Mouse (Mus musculus) spleen, adult 18-20 months (tissue): Measurements from ENCODE around the gene Irf9.

Experiments used
- DNase-seq, 2 experiments: peaks; one replicate each; pipeline ENCODE4 v3.0.0; 2022; ENCODE audit warnings: mixed read lengths in 2 of 2

The Irf9 gene

GRCm38 (mm10) chr14:55603271-55603632 lies at the start of gene Irf9:
Gene Irf9 (plus strand): TSS chr14:55603571.
- DNase-seq, result no peak

GRCm38 (mm10) chr14:55554635-55555034 lies 48.7 kb upstream of the Irf9 start:
- no peak for DNase-seq

- no peak for DNase-seq
Observed at GRCm38 (mm10) chr14:55555788-55556187, 47.6 kb upstream of the Irf9 start.

GRCm38 (mm10) chr14:55557003-55557402 lies 46.4 kb upstream of the Irf9 start:
- DNase-seq, result peak; percentile 65 to 80

GRCm38 (mm10) chr14:55557587-55557986 lies 45.8 kb upstream of the Irf9 start:
- DNase-seq, result no peak

- DNase-seq, result no peak
Observed at GRCm38 (mm10) chr14:55558740-55559448, 44.5 kb upstream of the Irf9 start.

- DNase-seq, result peak; percentile 82 to 85
Observed at GRCm38 (mm10) chr14:55559799-55560201, 43.6 kb upstream of the Irf9 start, which contains the start of gene Dcaf11. Gene Dcaf11 (plus strand): TSS chr14:55560006.

- DNase-seq, result peak; percentile 96 to 97
Observed at GRCm38 (mm10) chr14:55560202-55561073, 42.9 kb upstream of the Irf9 start, which contains the start of gene A730061H03Rik. Gene A730061H03Rik (minus strand): TSS chr14:55560406.

- no peak for DNase-seq
Observed at GRCm38 (mm10) chr14:55561860-55562259, 41.5 kb upstream of the Irf9 start.

GRCm38 (mm10) chr14:55563249-55563648 lies 40.1 kb upstream of the Irf9 start:
- DNase-seq, result no peak

- DNase-seq, result no peak
Observed at GRCm38 (mm10) chr14:55565748-55566147, 37.6 kb upstream of the Irf9 start.

GRCm38 (mm10) chr14:55567496-55567895 lies 35.9 kb upstream of the Irf9 start:
- DNase-seq, result no peak

GRCm38 (mm10) chr14:55570588-55570987 lies 32.8 kb upstream of the Irf9 start:
- no peak for DNase-seq

GRCm38 (mm10) chr14:55571760-55572159 lies 31.6 kb upstream of the Irf9 start:
- no peak for DNase-seq

GRCm38 (mm10) chr14:55575302-55575701 lies 28.1 kb upstream of the Irf9 start, which contains the start of gene Fitm1:
Gene Fitm1 (plus strand): TSS chr14:55575617.
- DNase-seq, result no peak

- DNase-seq, result no peak
Observed at GRCm38 (mm10) chr14:55575711-55576110, 27.7 kb upstream of the Irf9 start.

GRCm38 (mm10) chr14:55576376-55576775 lies 27.0 kb upstream of the Irf9 start:
- DNase-seq, result no peak

GRCm38 (mm10) chr14:55577871-55578667 lies 25.3 kb upstream of the Irf9 start, which contains the start of gene Psme1:
Gene Psme1 (plus strand): TSS chr14:55578123.
- peak; percentile 78 to 81 for DNase-seq

GRCm38 (mm10) chr14:55578668-55579269 lies 24.6 kb upstream of the Irf9 start:
- peak in 1 of 2 experiments; percentile 65 for DNase-seq

- no peak for DNase-seq
Observed at GRCm38 (mm10) chr14:55579511-55580496, 23.6 kb upstream of the Irf9 start.

- no peak for DNase-seq
Observed at GRCm38 (mm10) chr14:55580731-55581130, 22.6 kb upstream of the Irf9 start.
